Mouse (Mus musculus) cortical plate, adult 2 months (tissue): ENCODE measurements around the gene Fut11. TPM values are rescaled to one million over a fixed set of nuclear protein-coding genes. Genes with fewer than 3 reads are reported as not detected.

Experiments
- H3K27ac ChIP-seq: fragments of 200-500 bp; 2 replicates; pipeline ENCODE4 v1.5.1; 2012; ENCODE audit warnings: low read length, control low read depth, inconsistent platforms; ENCODE audit not compliant: insufficient read depth
- H3K4me1 ChIP-seq: fragments of 200-500 bp; 2 replicates; pipeline ENCODE4 v1.6.1; 2011; ENCODE audit warnings: low read length; ENCODE audit not compliant: control insufficient read depth, insufficient read depth
- H3K4me3 ChIP-seq: fragments of 200-500 bp; 2 replicates; pipeline ENCODE4 v1.5.1; 2011; ENCODE audit warnings: mild to moderate bottlenecking, low read length, control low read depth; ENCODE audit not compliant: insufficient read depth
- CTCF ChIP-seq: fragments of 200-500 bp; IDR thresholded peaks from 2 replicates; pipeline ENCODE4 v1.5.1; 2011; ENCODE audit warnings: mild to moderate bottlenecking, control low read depth, low read length; ENCODE audit not compliant: insufficient read depth; ENCODE audit errors: extremely low read depth
- POLR2A ChIP-seq: fragments of 200-500 bp; IDR thresholded peaks from 2 replicates; pipeline ENCODE4 v1.6.1; 2011; ENCODE audit warnings: mild to moderate bottlenecking, low read length, control low read depth; ENCODE audit not compliant: insufficient read depth; ENCODE audit errors: extremely low read depth
- polyA plus RNA-seq: library from polyadenylated mRNA; depleted of rRNA; stranded (reverse); fragments of >200 nt; gene quantifications from 2 replicates; pipeline ENCODE4 v1.2.3, GENCODE M21; 2012; rRNA removed

The Fut11 gene
- polyA plus RNA-seq: 14.9 and 16.3 TPM in 2 replicates

GRCm38 (mm10) chr14:20694884-20695760 lies at the start of gene Fut11:
Gene Fut11, plus strand, starts transcription at chr14:20694968.
- TF ChIP-seq POLR2A: peak; percentile 72
- TF ChIP-seq CTCF: no peak
- H3K4me1 ChIP-seq: peaks cover 3% of the 10 kb centered on the region
- peak within 1 kb of the TSS; percentile 58 for H3K4me3 ChIP-seq
- H3K27ac ChIP-seq: peak within 1 kb of the TSS; percentile 95

GRCm38 (mm10) chr14:20645547-20645946 lies 49.2 kb upstream of the Fut11 start:
- no peak overlapping the region for H3K27ac ChIP-seq
- TF ChIP-seq CTCF: no peak
- no peak for TF ChIP-seq POLR2A
- H3K4me3 ChIP-seq: no peak overlapping the region
- H3K4me1 ChIP-seq: no peaks in the 10 kb centered on the region; the same call in 1 of the 2 replicates

- no peaks in the 10 kb centered on the region; the same call in 1 of the 2 replicates for H3K4me1 ChIP-seq
- TF ChIP-seq CTCF: no peak
- TF ChIP-seq POLR2A: no peak
- no peak overlapping the region for H3K27ac ChIP-seq
- no peak overlapping the region for H3K4me3 ChIP-seq
Observed at GRCm38 (mm10) chr14:20646381-20646780, 48.4 kb upstream of the Fut11 start.

DNA sequence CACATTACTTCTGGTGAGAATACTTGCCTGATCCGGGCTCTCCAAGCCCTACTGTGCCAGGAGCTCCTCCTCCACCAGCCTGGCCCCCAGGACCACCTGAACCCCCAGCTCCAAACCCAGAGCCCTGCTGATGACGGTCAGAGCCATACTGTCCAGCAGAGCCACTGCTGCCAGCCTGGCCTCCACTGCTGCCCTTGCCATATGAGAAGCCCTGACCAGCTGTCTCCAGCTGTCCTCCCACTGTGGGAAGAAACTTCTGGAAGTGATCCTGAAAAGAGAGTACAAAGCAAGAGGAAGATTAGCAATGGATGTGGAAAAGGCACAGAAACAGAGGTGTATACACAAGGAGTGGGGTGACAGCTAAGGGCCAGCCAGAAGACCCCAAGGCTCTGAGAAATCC lies 43.8 kb upstream of the Fut11 start:
- Histone ChIP-seq H3K27ac (no peak overlapping the region), H3K4me3 (no peak overlapping the region), H3K4me1 (no peaks in the 10 kb centered on the region)
- TF ChIP-seq POLR2A: no peak
- TF ChIP-seq CTCF: no peak

DNA sequence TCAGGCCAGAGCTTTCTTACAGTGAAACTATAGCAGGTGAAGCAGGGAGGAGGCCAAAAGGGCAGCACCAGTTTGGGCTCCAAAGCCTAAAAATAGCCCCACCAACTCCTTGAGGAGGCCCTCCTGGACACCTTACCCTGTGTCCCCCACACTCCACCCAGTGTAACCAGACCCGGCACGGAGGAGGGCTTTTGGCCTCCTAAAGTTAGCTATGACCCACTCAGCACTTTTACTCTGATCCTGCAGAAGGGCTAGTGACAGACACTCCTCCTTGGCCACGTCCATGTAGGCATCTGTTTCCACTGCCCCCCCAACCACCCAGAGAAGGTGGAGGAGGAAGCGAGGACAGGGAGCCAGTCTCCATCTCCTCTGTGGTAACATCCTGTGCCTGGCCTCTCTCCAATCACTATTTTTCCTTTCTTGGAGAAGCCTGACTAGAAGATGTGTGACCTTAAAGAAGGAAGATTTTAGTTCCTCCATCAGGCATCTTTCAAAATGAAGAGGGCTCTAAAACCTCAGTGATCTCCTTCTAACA lies 43.0 kb upstream of the Fut11 start:
- Histone ChIP-seq H3K27ac (no peak overlapping the region), H3K4me3 (no peak overlapping the region), H3K4me1 (no peaks in the 10 kb centered on the region)
- no peak for TF ChIP-seq CTCF
- TF ChIP-seq POLR2A: no peak

- H3K4me1 ChIP-seq: no peaks in the 10 kb centered on the region
- no peak for TF ChIP-seq CTCF
- TF ChIP-seq POLR2A: no peak
Observed at GRCm38 (mm10) chr14:20654690-20655421, 39.9 kb upstream of the Fut11 start.

DNA sequence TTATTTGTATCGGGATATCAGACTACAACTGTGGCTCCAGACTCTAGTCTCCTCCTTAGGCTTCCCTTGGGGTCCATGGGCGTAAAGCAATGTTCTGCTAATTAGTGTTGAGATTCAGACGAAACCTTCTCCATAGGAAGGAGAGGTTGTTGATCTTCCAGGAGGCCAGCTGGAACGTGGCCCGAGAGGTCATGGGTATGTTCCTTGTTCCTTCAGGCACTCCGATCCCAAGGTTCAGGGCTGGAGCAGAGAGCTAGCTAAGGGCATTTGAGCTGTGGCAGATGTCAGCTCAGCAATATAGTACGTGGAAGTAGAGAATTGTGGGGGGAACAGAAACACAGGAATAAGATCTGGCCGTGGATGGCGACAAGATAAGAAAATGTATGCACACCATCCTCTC lies 39.0 kb upstream of the Fut11 start:
- Histone ChIP-seq H3K4me1 (no peaks in the 10 kb centered on the region), H3K4me3 (no peak overlapping the region), H3K27ac (no peak overlapping the region)
- TF ChIP-seq CTCF (no peak), POLR2A (no peak)

More at GRCm38 (mm10) chr14:20654690-20655421, 39.9 kb upstream of the Fut11 start:
- no peak overlapping the region for H3K27ac ChIP-seq
- no peak overlapping the region for H3K4me3 ChIP-seq

GRCm38 (mm10) chr14:20656361-20656760 lies 38.4 kb upstream of the Fut11 start, which contains the start of gene Myoz1:
Gene Myoz1, minus strand, starts transcription at chr14:20656540.
- no peak within 1 kb of the TSS for H3K27ac ChIP-seq
- TF ChIP-seq POLR2A (no peak), CTCF (no peak)
- H3K4me3 ChIP-seq: no peak within 1 kb of the TSS
- no peaks in the 10 kb centered on the region for H3K4me1 ChIP-seq

- Histone ChIP-seq H3K4me3 (no peak overlapping the region), H3K27ac (no peak overlapping the region), H3K4me1 (no peaks in the 10 kb centered on the region)
- TF ChIP-seq POLR2A: no peak
- peak; percentile 60 for TF ChIP-seq CTCF
Observed at GRCm38 (mm10) chr14:20658326-20658725, 36.4 kb upstream of the Fut11 start.
